Mouse (Mus musculus) stomach, postnatal 0 days (tissue): ENCODE data around the gene Fabp1.
A peak's percentile ranks its signal among the peaks of the same experiment; 100 is the strongest.

Source experiments
- CTCF ChIP-seq: IDR thresholded peaks from 2 replicates; pipeline ENCODE4 v1.5.1; 2016; ENCODE audit warnings: antibody characterized with exemption, low read depth, mild to moderate bottlenecking, moderate library complexity
- EP300 ChIP-seq: optimal IDR thresholded peaks from 2 replicates; pipeline ENCODE3; 2016; ENCODE audit warnings: antibody characterized with exemption

DNA sequence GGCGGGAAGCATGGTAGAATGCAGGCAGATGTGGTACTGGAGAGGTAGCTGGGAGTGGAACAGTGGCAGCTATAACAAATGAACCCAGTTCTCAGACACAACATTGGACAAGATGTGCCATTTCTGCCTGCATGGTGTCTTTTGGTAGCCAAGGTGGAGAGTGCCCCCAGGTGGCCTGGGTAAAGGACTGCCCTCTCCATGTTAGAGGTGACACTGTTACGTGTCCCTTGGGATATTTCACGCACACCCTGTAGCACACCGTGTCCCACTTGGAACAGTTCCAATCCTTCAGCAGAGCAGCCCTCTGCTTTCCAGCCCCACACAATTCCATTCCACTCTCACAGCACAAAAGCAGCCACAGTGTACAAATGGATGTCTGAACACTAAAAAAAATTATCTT, 37.4 kb upstream of the Fabp1 start:
- peak; percentile 66 for TF ChIP-seq CTCF
- TF ChIP-seq EP300 = no peak
